Mouse (Mus musculus) heart, postnatal 14 days (tissue): ENCODE results near the gene Stil. TPM values are rescaled to one million over a fixed set of nuclear protein-coding genes. Genes with fewer than 3 reads are reported as not detected.

Experiments used
- DNase-seq, 2 experiments: peaks; one replicate each; pipeline ENCODE4 v3.0.0; 2021 to 2022
- intact Hi-C: fragments of 180-260 bp; cut with DNase I; formaldehyde crosslinking; loops from one replicate; pipeline ENCODE4 v1.15.1; 2025
- total RNA-seq, 2 experiments: library from RNA; stranded (reverse); gene quantifications; 2 replicates each; pipeline ENCODE4 v1.2.3; 2021

Gene Stil
- total RNA-seq, 2 experiments from 2014 or later, result 0.67 to 1.5 TPM

- no peak for DNase-seq
- intact Hi-C loops, result no loop called here
These were observed 74.8 kb downstream of the Stil start for GRCm38 (mm10) chr4:115074789-115075188.

- intact Hi-C loops, result no loop called here
- peak; percentile 37 to 39 for DNase-seq
These were observed 75.4 kb downstream of the Stil start for GRCm38 (mm10) chr4:115075204-115075915.

DNA sequence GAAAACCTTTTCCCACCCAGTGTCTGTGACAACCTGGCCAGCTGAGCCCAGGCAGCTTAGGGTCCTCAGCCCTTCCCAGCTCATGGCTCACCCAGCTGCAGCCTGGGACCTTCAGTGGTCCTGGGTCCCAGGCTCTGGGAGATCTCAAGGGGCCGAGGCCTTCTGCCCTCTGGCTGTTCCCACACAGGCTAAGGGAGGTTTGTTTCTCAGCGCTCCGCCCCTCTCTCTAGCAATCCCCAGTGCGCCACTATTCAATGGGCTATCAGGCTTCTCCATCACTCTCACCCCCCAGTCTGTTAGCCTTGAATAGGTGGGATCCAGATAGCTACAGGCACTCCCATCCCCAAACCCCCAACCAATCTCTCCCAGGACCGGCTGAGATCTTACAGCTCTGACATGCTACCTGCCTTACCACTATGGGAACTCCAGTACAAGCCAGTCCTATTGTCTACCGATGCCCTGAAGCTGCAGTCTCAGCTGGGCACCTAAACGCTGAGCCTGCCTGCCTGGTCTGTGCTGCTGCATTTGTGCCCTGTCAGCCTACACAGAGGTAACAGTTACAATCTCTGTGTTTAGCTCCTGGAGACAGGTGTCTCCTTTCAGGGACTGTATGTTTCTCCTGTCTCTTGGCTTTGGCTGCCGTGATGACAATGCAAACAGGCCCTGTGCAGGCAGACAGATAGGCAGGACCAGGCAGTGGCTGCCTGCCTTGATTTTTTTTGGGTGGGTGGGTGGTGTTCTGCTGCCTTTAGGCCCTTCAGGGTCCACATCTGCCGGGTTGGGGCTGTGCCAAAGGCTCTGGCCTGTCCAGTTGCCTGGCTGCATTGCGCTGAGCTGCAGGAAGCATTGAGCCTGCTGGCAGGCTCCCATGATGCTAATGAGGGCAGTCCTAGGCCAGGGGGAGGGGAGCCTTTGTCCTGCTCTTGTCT lies 79.2 kb downstream of the Stil start:
- DNase-seq, result peak; percentile 59 to 63
- intact Hi-C loops, result no loop called here

GRCm38 (mm10) chr4:115079821-115080349 lies 79.9 kb downstream of the Stil start:
- DNase-seq, result no peak
- intact Hi-C loops, result no loop called here

- DNase-seq, result no peak
- intact Hi-C loops, result no loop called here
These were observed 83.1 kb downstream of the Stil start for GRCm38 (mm10) chr4:115083031-115083430.

DNA sequence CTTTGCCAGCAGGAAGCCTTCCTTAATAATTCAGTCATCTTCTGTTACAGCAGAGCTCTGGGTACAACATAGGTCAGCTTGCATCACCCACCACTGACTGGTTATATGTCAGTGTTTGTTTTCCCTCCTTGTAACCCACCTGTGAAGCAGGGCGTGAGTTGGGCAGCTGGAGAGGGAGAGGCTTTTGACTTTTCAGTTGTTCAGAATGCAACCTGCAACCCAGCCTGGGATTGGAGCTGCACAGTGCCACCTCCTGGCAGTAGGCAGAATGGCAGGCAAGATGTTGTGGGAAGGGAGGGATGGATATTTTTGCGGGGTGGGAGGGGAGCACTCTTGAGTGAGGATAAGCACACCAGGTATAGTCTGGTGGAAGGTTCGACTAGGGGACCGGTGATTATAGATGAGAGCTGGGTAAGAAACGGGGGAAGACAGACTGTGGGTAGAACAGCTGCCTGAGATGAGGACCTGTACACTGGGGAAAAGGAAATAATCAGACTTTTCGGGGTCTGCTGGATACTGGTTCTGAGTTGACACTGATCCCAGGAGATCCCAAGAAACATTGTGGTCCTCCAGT lies 85.7 kb downstream of the Stil start:
- peak; percentile 61 to 77 for DNase-seq
- intact Hi-C loops, result loop anchor here (1.0 to 5.0 kb wide), 3 partner anchors 37 to 88 kb away; no protein-coding TSS in a partner anchor

- intact Hi-C loops, result loop anchor here (5.0 kb wide), 1 partner anchor 89 kb away; no protein-coding TSS in a partner anchor
- DNase-seq, result no peak
These were observed 86.3 kb downstream of the Stil start for GRCm38 (mm10) chr4:115086257-115086656.

DNA sequence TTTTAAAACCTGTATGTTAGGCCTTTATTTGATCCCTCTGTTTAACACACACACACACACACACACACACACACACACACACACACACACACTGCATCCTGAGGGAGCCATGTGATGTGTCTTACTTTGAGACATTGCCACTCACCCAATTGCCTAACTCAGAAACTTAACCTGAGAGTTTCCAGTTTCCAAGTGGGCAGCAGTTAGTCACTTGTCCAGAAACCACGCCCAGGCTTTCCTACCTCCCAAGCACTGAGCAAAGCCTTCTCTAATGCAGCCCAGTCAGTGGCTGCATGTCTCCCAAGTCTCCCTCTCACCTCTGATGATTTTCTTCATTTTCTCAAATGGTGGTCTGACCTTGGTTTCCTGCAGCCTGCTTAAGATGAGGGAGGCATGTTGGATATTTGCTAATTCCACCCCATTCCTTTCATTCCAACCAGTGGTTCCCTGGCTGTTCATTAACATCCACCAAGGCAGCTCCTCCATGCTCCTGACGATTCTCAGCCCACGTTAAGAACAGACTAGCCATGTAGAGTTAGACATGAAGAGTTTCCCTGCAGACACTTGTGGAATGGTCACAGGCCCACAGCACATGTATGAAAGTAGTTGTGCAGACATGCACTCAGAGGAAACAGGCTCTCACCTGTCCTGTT lies 86.9 kb downstream of the Stil start:
- DNase-seq, result no peak
- intact Hi-C loops, result loop anchor here (5.0 kb wide), 1 partner anchor 90 kb away; no protein-coding TSS in a partner anchor

GRCm38 (mm10) chr4:115088611-115089338 lies 88.8 kb downstream of the Stil start, which contains the start of gene Pdzk1ip1:
Gene Pdzk1ip1, plus strand, starts transcription at chr4:115088708.
- intact Hi-C loops, result loop anchor here (5.0 kb wide), 1 partner anchor 91 kb away; no protein-coding TSS in a partner anchor
- DNase-seq, result no peak

DNA sequence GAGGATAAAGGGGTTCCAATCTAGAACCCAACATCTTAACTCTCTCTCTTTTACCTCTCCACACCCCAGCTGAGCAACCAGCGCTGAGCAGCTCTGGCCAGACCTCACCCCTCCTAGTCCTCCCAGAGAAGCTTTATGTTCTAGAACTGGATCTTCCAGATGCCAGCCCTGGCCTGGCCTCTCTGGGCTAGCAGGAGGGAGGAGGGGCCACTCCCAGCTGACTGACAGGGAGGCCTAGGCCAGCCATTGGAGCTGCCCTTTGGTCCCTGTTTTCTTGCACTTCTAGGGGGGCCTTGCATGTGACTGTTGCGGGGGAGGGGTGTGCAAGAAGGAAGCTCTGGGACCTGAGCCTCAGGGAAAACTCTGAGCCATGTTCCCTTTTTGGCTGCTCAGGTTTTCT lies 90.6 kb downstream of the Stil start:
- intact Hi-C loops, result no loop called here
- DNase-seq, result no peak

DNA sequence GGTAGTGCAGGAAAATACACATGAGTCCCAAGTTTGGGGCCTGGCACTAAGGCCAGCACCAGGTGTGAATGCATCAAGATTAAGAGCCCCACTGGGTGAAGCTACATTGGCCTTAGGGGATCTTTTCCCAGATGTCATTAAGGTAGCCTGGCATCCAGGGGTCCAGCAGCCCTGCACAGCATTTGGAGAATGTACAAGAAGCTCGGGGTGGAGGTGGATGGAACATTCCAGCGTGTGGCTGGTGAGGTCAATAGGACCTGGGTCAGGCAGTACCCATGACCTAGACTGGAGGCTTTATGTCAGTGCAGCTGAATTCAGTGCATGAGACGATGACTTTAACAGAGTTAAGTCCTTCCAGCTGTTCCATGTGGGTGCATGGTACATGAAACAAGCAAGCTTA lies 91.8 kb downstream of the Stil start:
- intact Hi-C loops, result no loop called here
- DNase-seq, result no peak

Other genes starting within 250 kb of the Stil start
- not detected for gene Gm12830, start 178.4 kb upstream of the Stil start, total RNA-seq
- gene Foxd2, start 91.3 kb upstream of the Stil start, total RNA-seq, result under 1 TPM; 0.38 to 0.39 TPM
- gene Foxe3, start 74.1 kb upstream of the Stil start, total RNA-seq, result not detected
- 10 to 100 TPM; 43.7 to 46.9 TPM for gene Cmpk1, start 12.9 kb upstream of the Stil start, total RNA-seq
- gene Tal1, start 56.3 kb downstream of the Stil start, total RNA-seq, result 1 to 10 TPM; 4.9 to 6.3 TPM
- gene Pdzk1ip1, start 88.5 kb downstream of the Stil start, total RNA-seq, result 1 to 10 TPM in 1 of 2 experiments, under 1 TPM in 1; 0.88 to 2.0 TPM
- not detected for gene Cyp4x1, start 134.1 kb downstream of the Stil start, total RNA-seq
- gene Cyp4a29, start 241.9 kb downstream of the Stil start, total RNA-seq, result not detected